Mouse (Mus musculus) bone marrow macrophage, adult 2 months (primary cell): ENCODE data around the gene Osbp2. TPM values are rescaled to one million over a fixed set of nuclear protein-coding genes. Genes with fewer than 3 reads are reported as not detected.

Experiments used
- H3K27ac ChIP-seq: 2 replicates; pipeline ENCODE4 v1.5.1; 2012; ENCODE audit warnings: low read depth, low read length; ENCODE audit not compliant: insufficient read depth
- H3K4me1 ChIP-seq: 2 replicates; pipeline ENCODE4 v1.6.1; 2012; ENCODE audit warnings: low read length; ENCODE audit not compliant: control insufficient read depth, insufficient read depth
- H3K4me3 ChIP-seq: 2 replicates; pipeline ENCODE4 v1.5.1; 2012; ENCODE audit warnings: mild to moderate bottlenecking, low read length, moderate library complexity; ENCODE audit not compliant: insufficient read depth
- CTCF ChIP-seq: IDR thresholded peaks from 2 replicates; pipeline ENCODE4 v1.5.1; 2012; ENCODE audit warnings: low read depth, mild to moderate bottlenecking, low read length, moderate library complexity
- POLR2A ChIP-seq: IDR thresholded peaks from 2 replicates; pipeline ENCODE4 v1.6.1; 2012; ENCODE audit warnings: mild to moderate bottlenecking, low read depth, low read length, borderline replicate concordance
- polyA plus RNA-seq: library from polyadenylated mRNA; stranded (reverse); fragments of >200 nt; gene quantifications from 2 replicates; pipeline ENCODE4 v1.2.4, GENCODE M21; 2012; ENCODE audit not compliant: missing spikeins, insufficient read depth, insufficient read length

Osbp2 gene
- polyA plus RNA-seq, 1 experiment, result 0.87 TPM

DNA sequence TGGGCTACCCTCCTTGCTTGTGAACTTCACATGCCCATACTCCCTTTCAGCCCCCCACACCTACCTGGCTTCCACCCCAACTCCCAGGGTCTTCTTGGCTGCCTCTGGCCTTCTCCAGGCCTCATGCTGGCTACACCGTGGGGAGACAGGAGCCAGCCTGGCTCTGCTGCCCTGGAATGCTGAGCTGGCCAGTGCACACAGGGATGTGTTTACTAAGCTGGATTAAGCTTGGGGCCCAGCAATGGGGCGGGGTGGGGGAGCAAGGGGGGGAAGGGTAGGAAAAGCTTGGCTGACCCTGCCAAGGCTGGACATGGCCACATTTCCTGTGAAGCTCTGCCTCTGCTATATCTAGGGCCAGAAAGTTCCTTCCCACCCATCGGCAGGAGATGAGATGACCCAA lies 141.7 kb downstream of the Osbp2 start:
- Histone ChIP-seq H3K27ac (no peak overlapping the region), H3K4me3 (no peak overlapping the region), H3K4me1 (no peaks in the 10 kb centered on the region)
- TF ChIP-seq POLR2A, result no peak
- TF ChIP-seq CTCF, result no peak

DNA sequence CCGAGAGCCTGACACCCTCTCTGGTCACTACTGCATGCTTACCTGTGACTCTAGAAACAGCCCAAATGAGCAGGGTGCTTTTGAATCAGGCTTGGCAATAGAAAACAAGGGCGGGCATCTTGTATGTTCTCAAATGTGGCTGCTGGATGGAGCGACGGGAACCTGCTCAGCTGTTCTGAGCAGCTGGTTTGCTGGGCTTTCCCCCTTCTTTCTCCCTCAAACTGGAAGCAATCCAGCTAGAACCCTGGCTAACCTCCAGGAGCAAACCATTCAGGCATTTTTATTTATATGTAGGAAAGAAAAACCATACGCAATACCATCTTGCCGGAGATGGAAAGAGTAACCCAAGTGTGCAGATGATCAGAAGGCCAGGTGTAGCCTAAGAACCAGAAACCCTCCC lies 147.0 kb downstream of the Osbp2 start:
- Histone ChIP-seq H3K27ac (no peak overlapping the region), H3K4me1 (no peaks in the 10 kb centered on the region), H3K4me3 (no peak overlapping the region)
- TF ChIP-seq CTCF (no peak), POLR2A (no peak)

DNA sequence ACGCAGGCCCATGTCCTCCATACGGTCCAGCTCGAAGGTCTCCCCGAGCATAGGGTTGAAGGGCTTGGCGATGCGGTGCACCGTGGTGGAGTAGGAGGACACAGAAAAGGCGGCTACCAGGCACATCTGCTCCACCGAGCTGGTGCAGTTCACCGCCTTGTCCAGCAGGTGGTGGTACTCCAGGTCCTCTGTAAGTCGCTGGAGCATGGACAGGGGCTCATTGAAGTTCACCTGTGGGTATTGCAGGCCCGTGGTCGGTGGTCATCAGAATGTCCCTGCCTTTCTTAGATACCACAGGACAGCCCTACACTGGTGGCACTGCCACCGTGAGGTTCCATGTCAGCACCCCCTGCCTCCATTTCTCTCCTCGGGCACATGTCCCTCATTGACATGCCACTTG lies 149.2 kb downstream of the Osbp2 start:
- Histone ChIP-seq H3K4me1 (no peaks in the 10 kb centered on the region), H3K27ac (no peak overlapping the region), H3K4me3 (no peak overlapping the region)
- TF ChIP-seq POLR2A (no peak), CTCF (peak; percentile 56; the same call in 1 of the 2 replicates)

DNA sequence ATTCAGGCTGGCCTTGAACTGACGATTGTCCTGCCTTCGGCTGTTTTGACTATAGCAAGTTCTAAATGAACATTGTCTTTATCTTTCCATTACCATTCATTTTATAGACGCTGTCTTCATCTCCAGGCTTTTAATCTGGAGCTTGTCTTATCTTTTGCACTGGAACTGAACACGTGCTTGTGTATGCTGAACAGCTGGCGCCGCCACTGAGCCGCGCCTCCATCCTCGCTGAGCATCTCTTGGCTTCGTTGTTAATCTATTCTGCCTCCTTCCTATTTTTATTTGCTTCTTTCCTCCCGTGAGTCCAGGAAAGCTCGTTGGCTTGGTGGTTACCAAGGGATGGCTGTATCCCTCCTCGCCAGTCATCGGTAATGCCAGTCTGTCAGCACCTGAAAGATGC lies 153.5 kb downstream of the Osbp2 start:
- H3K4me3 ChIP-seq, result no peak overlapping the region
- H3K4me1 ChIP-seq, result no peaks in the 10 kb centered on the region
- TF ChIP-seq CTCF (no peak), POLR2A (no peak)
- no peak overlapping the region for H3K27ac ChIP-seq

DNA sequence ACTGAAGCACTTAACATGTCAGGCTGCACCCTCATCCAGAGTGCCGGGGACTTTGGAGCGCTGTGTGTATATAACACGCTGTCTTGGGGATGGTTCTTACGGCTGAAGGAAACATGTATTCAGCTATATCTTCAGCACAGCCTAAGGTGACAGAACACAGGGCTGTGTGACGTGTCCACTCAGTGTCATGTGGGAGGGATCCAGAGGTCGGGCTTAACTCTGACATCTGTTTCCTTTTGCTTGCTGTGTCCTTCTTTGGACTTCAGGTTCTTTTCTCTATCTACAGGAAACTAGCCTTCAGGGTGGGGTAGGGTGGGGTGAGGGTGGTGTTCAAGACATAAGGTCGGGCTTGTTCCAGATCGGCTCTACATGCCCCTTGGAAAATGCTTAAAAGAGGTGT lies 156.6 kb downstream of the Osbp2 start:
- Histone ChIP-seq H3K27ac (no peak overlapping the region), H3K4me1 (no peaks in the 10 kb centered on the region)
- no peak for TF ChIP-seq CTCF

DNA sequence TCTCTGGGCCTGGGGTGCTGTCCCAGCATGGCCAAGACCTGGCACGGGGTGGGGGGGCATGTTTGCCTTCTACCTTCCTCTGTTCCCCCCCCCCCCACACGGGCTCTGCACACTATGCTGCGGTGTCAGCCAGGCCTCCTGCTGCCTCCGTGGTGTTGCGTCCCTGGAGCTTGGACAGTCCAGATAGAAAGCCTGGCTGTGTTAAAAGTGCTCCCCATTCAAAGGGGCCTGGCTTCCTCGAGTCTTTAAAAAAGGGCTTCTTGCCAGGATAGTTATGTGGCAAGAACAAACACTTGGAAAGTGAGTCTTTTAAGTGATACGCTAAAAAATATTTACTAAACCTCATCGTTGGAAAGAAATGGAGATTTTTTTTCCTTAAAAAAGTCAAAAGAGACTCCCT lies 159.3 kb downstream of the Osbp2 start:
- Histone ChIP-seq H3K27ac (no peak overlapping the region), H3K4me3 (no peak overlapping the region), H3K4me1 (no peaks in the 10 kb centered on the region)
- TF ChIP-seq CTCF (no peak), POLR2A (no peak)

More for the DNA sequence above, 156.6 kb downstream of the Osbp2 start:
- H3K4me3 ChIP-seq, result no peak overlapping the region

DNA sequence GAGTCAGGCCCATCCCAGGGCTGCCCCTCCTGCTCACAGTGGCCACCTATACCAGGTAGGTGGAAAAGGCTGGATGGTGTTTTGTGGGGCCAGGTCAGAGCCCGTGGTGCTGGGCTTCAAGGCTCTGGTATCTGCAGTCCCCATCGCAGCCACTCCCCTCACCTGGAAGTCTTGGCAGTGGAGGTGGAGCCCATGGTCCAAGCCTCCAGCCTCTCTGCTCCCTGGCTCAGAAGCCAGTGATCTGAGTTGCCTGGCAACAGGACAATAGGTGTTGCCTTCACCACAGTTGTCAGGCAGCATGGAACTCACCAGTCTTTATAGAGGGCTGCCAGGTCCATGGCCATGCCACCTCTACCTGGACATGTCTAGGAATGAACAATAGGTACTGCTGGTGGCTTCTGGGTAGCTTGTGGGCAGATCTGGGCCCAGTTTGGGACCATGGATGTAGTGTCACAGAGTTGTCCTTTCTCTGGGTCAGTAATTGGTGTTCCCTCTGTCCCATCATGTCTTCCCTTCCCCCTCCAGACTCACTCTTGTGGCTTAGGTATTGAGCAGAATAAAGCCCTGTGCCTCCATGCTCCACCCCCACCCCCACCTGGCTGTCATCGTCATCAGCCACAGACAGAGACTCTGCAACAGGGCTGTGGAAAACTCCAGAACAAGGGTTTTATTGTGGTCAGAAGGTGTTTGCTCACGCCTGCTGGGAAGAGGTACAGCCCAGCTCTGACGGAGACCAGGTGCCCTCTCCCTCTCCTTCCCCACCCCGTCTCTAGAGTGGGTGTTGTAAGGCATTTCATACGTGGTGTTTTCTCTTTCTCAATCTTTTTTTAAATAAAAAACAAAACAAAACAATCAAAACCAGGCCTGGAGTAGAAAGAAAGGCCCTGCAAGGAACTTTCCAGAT lies 160.4 kb downstream of the Osbp2 start:
- no peaks in the 10 kb centered on the region for H3K4me1 ChIP-seq
- no peak overlapping the region for H3K4me3 ChIP-seq
- no peak for TF ChIP-seq CTCF
- TF ChIP-seq POLR2A, result no peak
- no peak overlapping the region for H3K27ac ChIP-seq

DNA sequence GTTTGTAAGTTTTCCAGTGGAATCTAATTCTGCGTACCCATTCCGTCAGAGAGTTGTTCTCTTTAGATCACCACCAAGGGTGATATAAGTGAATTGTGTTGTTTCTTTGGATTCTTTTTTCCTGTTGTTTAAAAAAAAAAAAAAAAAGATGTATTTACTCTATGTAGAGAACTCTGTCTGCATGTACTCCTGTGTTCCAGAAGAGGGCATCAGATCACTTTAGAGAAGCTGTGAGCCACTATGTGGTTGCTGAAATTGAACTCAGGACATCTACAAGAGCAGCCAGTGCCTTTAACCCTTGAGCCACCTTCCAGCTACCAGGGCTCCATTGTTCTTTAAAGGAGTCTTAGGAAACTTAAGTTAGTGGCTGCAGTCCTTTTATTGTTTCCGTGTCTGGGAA lies 166.3 kb downstream of the Osbp2 start:
- no peak overlapping the region for H3K4me3 ChIP-seq
- TF ChIP-seq CTCF, result no peak
- no peak for TF ChIP-seq POLR2A
- H3K27ac ChIP-seq, result no peak overlapping the region
- H3K4me1 ChIP-seq, result no peaks in the 10 kb centered on the region

DNA sequence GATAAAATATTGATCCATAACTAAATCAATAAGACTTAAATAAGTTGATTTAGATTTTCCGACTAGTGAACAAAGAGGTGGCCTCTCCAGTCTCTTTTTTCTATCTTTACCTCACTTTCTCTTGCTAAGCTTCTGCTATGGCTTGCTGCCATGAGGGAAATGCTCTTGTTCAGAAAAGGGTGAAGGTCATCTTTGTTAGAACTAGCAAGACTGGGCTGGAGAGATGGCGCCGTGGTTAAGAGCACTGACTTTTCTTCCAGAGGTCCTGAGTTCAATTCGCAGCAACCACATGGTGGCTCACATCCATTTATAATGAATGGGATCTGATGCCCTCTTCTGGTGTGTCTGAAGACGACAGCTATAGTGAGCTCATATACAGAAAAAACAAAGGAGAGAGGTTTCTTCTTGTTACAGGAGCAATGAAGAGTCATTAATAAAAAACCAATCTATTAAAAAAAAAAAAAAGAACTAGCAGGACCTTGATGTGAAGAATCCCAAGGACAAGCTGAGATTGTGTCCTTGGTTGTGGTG lies 167.6 kb downstream of the Osbp2 start:
- no peak overlapping the region for H3K4me3 ChIP-seq
- H3K27ac ChIP-seq, result no peak overlapping the region
- TF ChIP-seq CTCF (no peak), POLR2A (no peak)
- H3K4me1 ChIP-seq, result no peaks in the 10 kb centered on the region

DNA sequence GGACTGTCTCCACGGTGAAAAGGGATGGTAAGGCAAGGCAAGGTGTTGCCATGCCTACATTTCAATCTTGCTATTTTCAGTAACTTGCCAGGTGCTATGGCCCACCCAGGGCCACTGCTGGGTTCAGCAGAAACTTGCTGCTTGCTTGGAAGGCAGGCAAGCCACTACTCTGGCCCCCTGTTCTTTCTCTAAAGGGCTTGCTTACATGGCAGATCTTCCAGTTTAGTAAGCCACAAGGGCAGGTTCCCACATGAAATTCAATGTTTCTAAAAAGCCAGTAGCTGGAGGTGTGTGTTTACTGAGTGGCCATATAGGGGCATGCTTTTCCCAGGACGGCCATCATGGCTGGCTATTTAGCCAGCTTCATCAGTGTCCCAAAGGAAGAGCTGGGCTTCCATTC lies 172.0 kb downstream of the Osbp2 start:
- Histone ChIP-seq H3K4me3 (no peak overlapping the region), H3K4me1 (peaks cover 2% of the 10 kb centered on the region), H3K27ac (no peak overlapping the region)
- TF ChIP-seq CTCF, result no peak
